Mouse (Mus musculus) neural tube, postnatal 0 days (tissue): ENCODE measurements around the gene Mex3a. TPM values are rescaled to one million over a fixed set of nuclear protein-coding genes. Genes with fewer than 3 reads are reported as not detected.

Experiments used
- microRNA counts: library from miRNA; unstranded; fragments of <30 nt; microRNA quantifications from one replicate; lab custom pipeline; 2015
- microRNA-seq: library from miRNA; unstranded; fragments of <30 nt; microRNA quantifications from one replicate; pipeline ENCODE4, GENCODE M21; 2016
- polyA plus RNA-seq: library from polyadenylated mRNA; unstranded; fragments of >200 nt; fragmentation: Nextera tagmentation; extraction: Ambion mirVana; gene quantifications from 2 replicates; pipeline ENCODE4 v1.2.1, GENCODE M21; 2015

Mex3a gene
- 7.9 and 10.1 TPM in 2 replicates for polyA plus RNA-seq

DNA sequence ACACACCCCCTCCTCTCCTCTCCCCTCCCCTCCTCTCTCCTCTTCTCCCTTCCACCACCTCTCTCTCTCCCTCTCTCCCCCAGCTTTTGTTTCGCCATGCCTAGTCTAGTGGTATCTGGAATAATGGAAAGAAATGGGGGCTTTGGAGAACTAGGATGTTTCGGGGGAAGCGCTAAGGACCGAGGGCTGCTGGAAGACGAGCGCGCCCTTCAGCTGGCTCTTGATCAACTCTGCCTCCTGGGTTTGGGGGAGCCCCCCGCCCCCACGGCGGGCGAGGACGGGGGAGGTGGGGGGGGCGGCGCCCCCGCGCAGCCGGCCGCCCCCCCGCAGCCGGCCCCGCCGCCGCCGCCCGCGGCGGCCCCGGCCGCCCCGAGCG lies at the start of gene Mex3a:
Mex3a (plus strand) TSS at position 97 of the 376 bp plus-strand sequence.

GRCm38 (mm10) chr3:88509692-88510420 lies 22.3 kb upstream of the Mex3a start, which contains the start of gene Lmna:
Gene Lmna (minus strand): TSS chr3:88509956.

DNA sequence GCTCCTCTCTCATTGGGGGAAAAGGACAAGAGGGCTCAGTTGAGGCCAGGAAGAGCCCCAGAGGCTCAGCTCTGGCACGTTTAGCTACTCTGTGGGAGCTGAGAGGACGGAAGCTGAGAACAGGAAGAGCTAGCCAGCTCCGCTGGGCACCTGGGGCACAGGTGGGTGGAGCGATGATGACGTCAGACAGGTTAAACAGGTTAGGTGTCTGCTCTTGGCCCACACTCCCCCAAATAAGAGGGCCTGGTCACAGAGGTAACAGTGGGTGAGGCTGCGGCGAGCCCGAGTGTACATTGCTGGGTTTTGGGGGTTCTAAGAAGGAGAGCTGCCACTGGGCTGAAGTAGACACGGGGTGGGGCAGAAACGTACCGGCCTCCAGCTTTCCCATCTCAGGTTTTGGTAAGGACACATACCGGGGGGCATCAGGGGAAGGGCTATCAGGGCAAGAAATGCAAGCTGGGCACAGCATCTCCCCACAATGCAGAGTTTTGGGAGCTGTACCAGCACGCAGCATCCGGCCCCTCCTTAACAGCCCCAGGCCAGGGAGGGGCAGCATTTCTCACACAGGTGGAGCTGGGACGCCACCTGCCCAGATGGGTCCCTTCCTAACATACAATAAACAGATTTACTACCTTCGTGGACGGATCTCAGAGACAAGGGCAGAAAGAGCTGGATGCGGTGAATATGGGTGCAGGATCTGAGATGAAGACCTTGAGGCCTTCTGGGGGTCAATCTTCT lies 16.2 kb downstream of the Mex3a start, which contains the start of gene Rab25:
Rab25 (minus strand) TSS at position 121 of the 738 bp plus-strand sequence.

DNA sequence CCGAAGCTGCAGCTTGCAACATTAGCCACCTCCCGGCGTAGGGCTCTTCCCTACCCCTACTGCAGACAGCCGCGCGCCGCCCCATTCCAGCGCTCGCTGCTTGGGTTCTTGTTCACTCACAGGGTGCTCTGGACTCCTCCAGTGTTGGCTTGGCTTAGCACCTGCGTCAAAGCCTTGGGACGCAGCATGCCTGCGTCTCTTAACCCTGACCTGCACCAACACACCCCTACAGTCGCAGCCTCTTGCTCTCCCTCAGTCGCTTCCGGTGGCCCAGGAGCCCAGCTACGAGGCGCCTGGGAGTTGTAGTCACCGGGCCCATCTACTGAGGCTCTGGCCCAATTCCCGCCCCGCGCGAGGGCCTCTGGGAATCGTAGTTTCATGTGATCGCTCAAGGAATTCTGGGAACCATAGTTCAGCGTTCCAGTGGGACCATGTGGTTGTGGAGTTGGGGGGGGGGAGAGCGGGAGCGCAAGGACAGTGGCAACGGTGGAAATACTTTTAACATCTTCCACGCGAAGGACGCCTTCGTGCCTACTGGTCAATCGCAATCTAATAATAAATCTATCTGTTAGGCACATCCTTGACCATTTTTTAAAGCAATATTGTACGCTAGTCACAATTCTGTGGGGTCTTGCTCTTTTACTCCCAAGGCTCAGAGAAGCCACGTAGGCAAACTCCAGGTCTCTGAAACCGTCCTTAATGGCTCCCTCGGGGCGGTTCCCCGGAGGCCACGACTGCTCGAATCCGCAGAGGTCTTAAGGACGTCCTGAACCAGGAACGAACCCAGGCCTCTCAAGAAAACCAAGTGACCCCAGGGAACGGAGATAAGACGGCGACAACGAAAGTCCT lies 20.7 kb downstream of the Mex3a start, which contains the start of gene Lamtor2:
Lamtor2 (minus strand) TSS at position 399 of the 849 bp plus-strand sequence.

GRCm38 (mm10) chr3:88553525-88553879 lies 21.3 kb downstream of the Mex3a start, which contains the start of gene Ubqln4:
Gene Ubqln4 (plus strand): TSS chr3:88553758.

DNA sequence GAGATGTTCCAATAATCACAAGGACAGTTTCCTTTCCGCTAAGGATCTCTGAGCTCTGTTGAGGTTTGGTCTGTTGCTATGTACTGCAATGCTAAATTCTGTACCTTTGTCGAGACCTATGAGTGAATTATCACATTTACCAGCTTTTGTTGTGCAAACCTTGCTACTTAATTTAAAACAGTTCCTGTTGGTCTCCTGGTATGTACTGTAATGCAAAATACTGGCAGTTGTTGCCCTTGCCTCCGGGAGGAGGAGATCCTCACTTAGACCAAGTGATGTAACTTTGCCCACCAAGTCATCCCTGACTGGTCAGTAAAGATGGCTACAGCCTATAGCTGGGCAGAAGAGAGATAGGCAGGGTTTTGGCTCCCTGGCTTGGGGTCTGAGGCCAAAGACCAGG lies 43.3 kb downstream of the Mex3a start, which contains the start of gene Ssr2:
Ssr2 (plus strand) TSS at position 337 of the 400 bp plus-strand sequence.

MicroRNAs within 50 kb of the gene (microRNA counts, 519-probe panel; counts per million panel counts)
- 40.5 counts per million for microRNA mmu-miR-1905 (lab: Ali Mortazavi, UCI)

Small RNA genes lying within 50 kb of the gene (microRNA-seq; reads per million reads assigned to microRNA genes)
- not detected for gene Mir1905

Other genes starting within 250 kb of the Mex3a start
- gene Gm38392, start 245.2 kb upstream of the Mex3a start, polyA plus RNA-seq = 0.39 and 0.50 TPM in 2 replicates
- gene Tsacc, start 235.4 kb upstream of the Mex3a start, polyA plus RNA-seq = 10.7 and 12.6 TPM in 2 replicates
- 350 and 357 TPM in 2 replicates for gene Cct3, start 235.3 kb upstream of the Mex3a start, polyA plus RNA-seq
- 132 and 139 TPM in 2 replicates for gene Glmp, start 207.4 kb upstream of the Mex3a start, polyA plus RNA-seq
- gene Tmem79, start 196.2 kb upstream of the Mex3a start, polyA plus RNA-seq = 1.5 TPM in 2 replicates
- 37.5 and 39.9 TPM in 2 replicates for gene Smg5, start 196.1 kb upstream of the Mex3a start, polyA plus RNA-seq
- 8.0 and 11.4 TPM in 2 replicates for gene Paqr6, start 167.8 kb upstream of the Mex3a start, polyA plus RNA-seq
- gene Bglap3, start 159.7 kb upstream of the Mex3a start, polyA plus RNA-seq = not detected in 2 replicates
- gene Bglap2, start 153.7 kb upstream of the Mex3a start, polyA plus RNA-seq = 1.4 and 1.5 TPM in 2 replicates
- gene Bglap, start 147.9 kb upstream of the Mex3a start, polyA plus RNA-seq = 2.0 and 2.5 TPM in 2 replicates
- 29.2 and 33.8 TPM in 2 replicates for gene Pmf1, start 122.1 kb upstream of the Mex3a start, polyA plus RNA-seq
- 31.5 and 36.8 TPM in 2 replicates for gene Slc25a44, start 107.3 kb upstream of the Mex3a start, polyA plus RNA-seq
- gene Sema4a, start 71.2 kb upstream of the Mex3a start, polyA plus RNA-seq = 27.0 and 28.0 TPM in 2 replicates
- gene Lmna, start 22.4 kb upstream of the Mex3a start, polyA plus RNA-seq = 79.1 and 80.0 TPM in 2 replicates
- 0.57 and 0.69 TPM in 2 replicates for gene Rab25, start 15.9 kb downstream of the Mex3a start, polyA plus RNA-seq
- 178 and 194 TPM in 2 replicates for gene Lamtor2, start 20.7 kb downstream of the Mex3a start, polyA plus RNA-seq
- gene Ubqln4, start 21.4 kb downstream of the Mex3a start, polyA plus RNA-seq = 29.3 and 34.0 TPM in 2 replicates
- 189 and 202 TPM in 2 replicates for gene Ssr2, start 43.5 kb downstream of the Mex3a start, polyA plus RNA-seq
- gene Arhgef2, start 73.6 kb downstream of the Mex3a start, polyA plus RNA-seq = 53.1 and 58.9 TPM in 2 replicates
- not detected in 2 replicates for gene Rxfp4, start 120.7 kb downstream of the Mex3a start, polyA plus RNA-seq
- gene Khdc4, start 153.4 kb downstream of the Mex3a start, polyA plus RNA-seq = 53.2 and 62.6 TPM in 2 replicates
- 71.7 and 73.6 TPM in 2 replicates for gene Rit1, start 184.4 kb downstream of the Mex3a start, polyA plus RNA-seq
- 244 and 246 TPM in 2 replicates for gene Syt11, start 242.8 kb downstream of the Mex3a start, polyA plus RNA-seq